Mouse (Mus musculus) olfactory bulb, adult 2 months (tissue): ENCODE measurements around the gene Elovl5.

Experiments used
- CTCF ChIP-seq: fragments of 200-500 bp; IDR thresholded peaks from 2 replicates; pipeline ENCODE4 v1.5.1; 2012; ENCODE audit warnings: low read depth, mild to moderate bottlenecking, low read length, moderate library complexity; ENCODE audit not compliant: insufficient read depth
- POLR2A ChIP-seq: fragments of 200-500 bp; IDR thresholded peaks from 2 replicates; pipeline ENCODE4 v1.6.1; 2012; ENCODE audit warnings: mild to moderate bottlenecking, low read depth, low read length, moderate library complexity; ENCODE audit not compliant: insufficient read depth

DNA sequence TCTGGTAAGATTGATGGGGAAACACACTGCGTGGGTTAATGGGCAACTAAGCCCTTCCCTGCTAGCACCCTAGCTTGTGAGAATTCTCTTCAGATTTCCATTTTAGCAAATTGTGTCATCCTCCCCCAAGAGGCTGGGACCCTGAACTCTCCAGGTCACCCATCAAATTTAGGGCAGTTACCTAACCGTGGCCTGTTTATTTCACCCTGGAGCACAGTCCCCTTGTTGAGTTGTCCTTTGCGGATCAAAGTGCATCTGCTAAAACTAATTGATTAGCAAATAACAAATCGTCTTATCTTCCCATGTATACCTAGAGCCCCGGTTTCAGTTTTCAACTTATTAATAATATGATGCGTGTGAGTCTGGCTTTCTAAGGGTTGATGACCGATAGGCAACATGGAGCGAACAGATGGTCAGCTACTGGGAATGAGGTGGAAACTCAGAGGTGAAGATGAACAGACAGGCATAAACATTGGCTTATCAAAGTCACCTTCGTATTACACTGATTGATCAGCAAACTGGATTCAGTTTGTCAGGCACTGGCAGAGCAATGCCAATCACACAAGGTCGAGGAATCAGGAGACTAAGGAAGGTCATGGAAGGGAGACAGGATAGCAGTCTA, 113.8 kb downstream of the Elovl5 start:
- no peak for TF ChIP-seq CTCF
- TF ChIP-seq POLR2A: no peak
